Mouse (Mus musculus) heart, embryonic 16.5 days (tissue): ENCODE data around the gene Tmem209. TPM values are rescaled to one million over a fixed set of nuclear protein-coding genes. Genes with fewer than 3 reads are reported as not detected.

Experiments
- ATAC-seq: fragments of 200-750 bp; cut with Nextera tagmentation; replicated peaks from 2 replicates; pipeline ENCODE4 v1.8.0; 2017; ENCODE audit warnings: moderate number of reproducible peaks; ENCODE audit not compliant: insufficient read depth, low FRiP score; ENCODE audit errors: extremely low read depth
- H3K27ac ChIP-seq: fragments of 300-500 bp; sonication (generic); 2 replicates; pipeline ENCODE4 v1.5.1; 2014; ENCODE audit warnings: mild to moderate bottlenecking, low read length, control low read depth, moderate library complexity
- H3K27me3 ChIP-seq: fragments of 300-500 bp; sonication (generic); 2 replicates; pipeline ENCODE4 v1.6.1; 2014; ENCODE audit warnings: low read length, mixed read lengths; ENCODE audit not compliant: control insufficient read depth, insufficient read depth
- H3K36me3 ChIP-seq: fragments of 300-500 bp; sonication (generic); 2 replicates; pipeline ENCODE4 v1.6.1; 2014; ENCODE audit not compliant: control insufficient read depth, insufficient read depth
- H3K4me1 ChIP-seq: fragments of 300-500 bp; sonication (generic); 2 replicates; pipeline ENCODE4 v1.6.1; 2014; ENCODE audit warnings: low read length, mixed read lengths; ENCODE audit not compliant: control insufficient read depth, insufficient read depth
- H3K4me2 ChIP-seq: fragments of 300-500 bp; sonication (generic); 2 replicates; pipeline ENCODE4 v1.6.1; 2014; ENCODE audit warnings: low read depth, mild to moderate bottlenecking, control low read depth, low read length
- H3K4me3 ChIP-seq: fragments of 300-500 bp; sonication (generic); 2 replicates; pipeline ENCODE4 v1.5.1; 2014; ENCODE audit warnings: mild to moderate bottlenecking, control low read depth, low read length
- H3K9ac ChIP-seq: fragments of 300-500 bp; sonication (generic); 2 replicates; pipeline ENCODE4 v1.6.1; 2014; ENCODE audit warnings: low read length, control low read depth
- H3K9me3 ChIP-seq: fragments of 300-500 bp; sonication (generic); replicated peaks from 2 replicates; pipeline ENCODE4 v1.6.1; 2016; ENCODE audit warnings: low read length; ENCODE audit not compliant: control insufficient read depth
- WGBS: fragments of 180-500 bp; shearing (Covaris S2); extraction: QIAGEN DNeasy Blood & Tissue Kit; methylation state at CpG from one replicate; pipeline ENCODE4 v1.1.7; 2014; 5-methylcytosine and 5-hydroxymethylcytosine counted together
- polyA plus RNA-seq: library from polyadenylated mRNA; unstranded; fragments of >200 nt; fragmentation: Nextera tagmentation; extraction: Ambion mirVana; gene quantifications from 2 replicates; pipeline ENCODE4 v1.2.1, GENCODE M21; 2015

The Tmem209 gene
- polyA plus RNA-seq, 1 experiment from 2014 or later = 27.6 TPM

DNA sequence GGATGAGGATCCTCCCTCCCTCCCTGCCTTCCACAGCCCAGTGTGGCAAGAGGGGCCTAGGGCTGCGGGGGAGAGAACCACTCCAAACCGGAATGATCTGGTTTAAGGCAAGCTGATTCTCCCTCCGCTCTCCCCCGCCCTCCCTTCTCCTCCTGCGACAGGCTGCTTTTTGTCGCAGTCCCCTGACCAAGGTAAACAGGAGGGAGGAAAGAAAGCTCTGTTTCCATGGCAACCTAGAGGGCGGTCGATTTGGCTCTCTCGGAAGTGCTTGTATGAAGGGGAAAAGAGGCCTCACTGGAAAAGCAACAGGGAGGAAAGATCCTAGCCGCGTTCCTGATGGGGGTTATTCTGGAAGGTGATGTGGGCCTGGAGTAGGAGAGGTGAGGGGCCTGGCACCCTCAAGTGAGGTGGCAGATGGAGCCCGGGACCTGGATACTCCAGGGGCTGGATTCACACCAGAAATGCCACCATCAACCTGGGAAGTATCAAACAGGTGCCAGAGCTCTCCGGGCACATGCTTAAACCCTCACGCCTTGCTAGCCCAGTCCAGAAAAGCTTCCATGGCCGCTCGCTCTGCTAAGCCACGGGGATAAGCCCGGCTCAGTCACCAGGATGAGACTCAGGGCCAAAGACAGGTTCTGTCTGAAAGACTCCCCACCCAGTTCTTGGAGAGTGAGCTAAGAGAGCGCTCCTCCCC lies 48.7 kb downstream of the Tmem209 start:
- Histone ChIP-seq H3K4me1 (peaks cover 28% of the 10 kb centered on the region), H3K9ac (peak overlapping the region; percentile 76), H3K27me3 (no peaks in the 10 kb centered on the region), H3K4me3 (no peak overlapping the region), H3K4me2 (peak overlapping the region; percentile 39), H3K27ac (peak overlapping the region; percentile 60), H3K9me3 (no peaks in the 10 kb centered on the region), H3K36me3 (no peaks in the 10 kb centered on the region)
- WGBS = 35% methylated on average over 17 of the region's 19 CpGs
- ATAC-seq = peak; percentile 72

DNA sequence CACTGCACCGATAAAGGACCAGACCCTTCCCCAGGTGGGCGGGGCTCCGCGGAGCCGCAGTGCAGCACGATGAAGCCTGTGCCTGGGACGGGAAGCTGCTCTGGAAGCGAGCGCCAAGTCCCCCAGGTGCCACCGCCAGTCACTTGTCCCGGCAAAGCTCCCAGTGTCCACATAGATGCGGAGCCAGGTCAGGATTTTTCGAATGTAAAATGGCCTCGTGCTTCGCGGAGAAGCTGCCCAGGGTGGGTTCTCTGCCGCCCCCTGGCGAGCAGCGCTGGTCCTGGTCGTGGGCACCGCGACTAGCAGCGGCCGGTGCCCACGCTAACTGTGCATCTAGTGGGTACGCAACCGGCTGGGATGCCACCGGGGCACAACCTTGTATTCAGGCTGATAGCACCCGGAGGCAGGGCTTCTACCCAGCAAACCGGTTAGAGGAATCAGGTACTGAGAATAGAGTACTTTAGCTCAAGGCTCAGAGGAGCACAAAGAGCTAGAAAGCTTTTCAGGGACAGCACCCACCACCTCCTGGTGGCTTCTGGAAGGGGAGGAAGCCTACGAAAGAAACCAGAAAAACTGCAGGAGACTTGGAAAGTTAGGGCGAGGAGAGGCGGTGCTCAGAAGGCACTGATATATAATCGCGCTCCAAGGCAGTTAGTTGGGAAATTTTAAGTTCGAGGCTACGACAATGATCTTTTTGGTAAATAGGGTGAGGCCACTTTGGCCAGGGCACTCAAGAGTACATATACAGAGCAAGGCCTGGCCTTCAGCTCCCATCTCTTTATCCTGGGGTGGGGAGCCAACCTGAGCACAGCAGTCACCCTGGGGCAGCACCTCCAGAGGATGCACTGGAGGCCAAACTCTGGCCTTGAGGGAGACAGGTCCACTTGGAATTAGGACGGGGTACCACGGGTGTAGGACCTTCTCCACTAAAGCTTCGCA lies 49.5 kb downstream of the Tmem209 start:
- peak overlapping the region; percentile 76 for H3K9ac ChIP-seq

DNA sequence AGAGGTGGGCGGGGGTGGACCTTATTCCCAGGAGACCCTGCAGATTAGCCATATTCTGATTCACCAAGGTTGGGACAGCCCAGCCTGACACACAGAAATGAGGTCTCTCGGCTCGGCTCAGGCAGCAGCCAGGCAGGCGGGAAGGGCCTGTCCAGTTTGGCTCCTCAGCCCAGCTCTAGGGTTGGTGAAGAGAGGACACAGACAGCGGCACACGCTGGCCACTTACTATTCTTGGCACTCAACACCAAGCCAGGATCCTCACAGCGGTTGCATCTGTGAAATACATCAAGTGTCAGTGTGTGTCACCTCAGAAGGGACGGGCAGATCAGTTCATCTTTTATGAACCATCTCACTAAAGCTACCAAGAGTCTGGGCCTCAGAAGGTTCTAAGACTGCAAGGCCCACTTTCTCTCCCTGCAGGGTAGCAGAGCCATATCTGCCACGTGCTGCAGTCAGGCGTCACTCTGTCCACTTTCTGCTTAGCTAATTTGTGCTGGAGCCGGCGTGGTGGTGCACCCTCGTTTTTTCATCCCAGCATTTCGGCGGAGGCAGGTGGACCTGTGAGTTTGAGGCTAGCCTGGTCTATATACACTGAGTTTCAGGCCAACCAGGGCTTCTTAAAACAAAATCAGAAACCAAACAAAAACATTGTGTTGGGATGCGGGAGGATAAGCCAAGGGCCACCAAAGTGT lies 50.4 kb downstream of the Tmem209 start:
- Histone ChIP-seq H3K4me1 (peaks cover 28% of the 10 kb centered on the region), H3K4me2 (peak overlapping the region; percentile 78), H3K9ac (peak overlapping the region; percentile 76), H3K4me3 (peak overlapping the region; percentile 55), H3K27ac (peak overlapping the region; percentile 34), H3K27me3 (no peaks in the 10 kb centered on the region), H3K9me3 (no peaks in the 10 kb centered on the region), H3K36me3 (peaks cover 5% of the 10 kb centered on the region; the same call in 1 of the 2 replicates)
- no peak for ATAC-seq
- WGBS = 52% methylated on average over 16 of the region's 16 CpGs

More for the DNA sequence above, 49.5 kb downstream of the Tmem209 start:
- H3K9me3 ChIP-seq = no peaks in the 10 kb centered on the region
- 0 out of 2 replicates have a peak, but pooled peaks have one; percentile 11 for ATAC-seq
- H3K36me3 ChIP-seq = peaks cover 5% of the 10 kb centered on the region; the same call in 1 of the 2 replicates
- H3K4me3 ChIP-seq = peak overlapping the region; percentile 55
- H3K27me3 ChIP-seq = no peaks in the 10 kb centered on the region
- peak overlapping the region; percentile 44 for H3K27ac ChIP-seq
- 9% methylated on average over 40 of the region's 40 CpGs for WGBS
- H3K4me1 ChIP-seq = peaks cover 28% of the 10 kb centered on the region
- peak overlapping the region; percentile 78 for H3K4me2 ChIP-seq

DNA sequence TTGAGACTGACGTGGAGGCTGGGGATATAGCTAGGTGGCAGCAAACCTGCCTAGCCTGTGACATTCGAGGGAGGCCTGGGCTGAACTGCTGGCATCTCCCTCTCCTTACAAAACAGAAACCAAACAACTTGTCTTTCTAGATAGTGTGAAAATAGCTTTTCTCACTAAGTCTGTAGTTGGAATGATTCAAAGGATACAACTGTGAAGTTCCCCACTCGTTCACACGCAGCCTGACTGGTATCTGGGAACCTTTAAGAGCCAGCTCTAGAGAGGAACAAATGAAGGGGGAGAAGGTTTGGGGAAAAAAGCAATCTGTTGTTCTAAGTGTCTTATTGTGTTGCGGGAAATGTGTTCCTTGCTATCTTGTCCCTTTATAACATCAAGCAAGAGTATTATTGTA lies 51.0 kb downstream of the Tmem209 start:
- Histone ChIP-seq H3K9me3 (no peaks in the 10 kb centered on the region), H3K36me3 (peaks cover 5% of the 10 kb centered on the region; the same call in 1 of the 2 replicates), H3K4me1 (peaks cover 28% of the 10 kb centered on the region), H3K4me3 (no peak overlapping the region), H3K27ac (peak overlapping the region; percentile 34; the same call in 1 of the 2 replicates), H3K27me3 (no peaks in the 10 kb centered on the region), H3K9ac (no peak overlapping the region), H3K4me2 (no peak overlapping the region)
- WGBS = 81% methylated on average over 5 of the region's 5 CpGs
- ATAC-seq = no peak

DNA sequence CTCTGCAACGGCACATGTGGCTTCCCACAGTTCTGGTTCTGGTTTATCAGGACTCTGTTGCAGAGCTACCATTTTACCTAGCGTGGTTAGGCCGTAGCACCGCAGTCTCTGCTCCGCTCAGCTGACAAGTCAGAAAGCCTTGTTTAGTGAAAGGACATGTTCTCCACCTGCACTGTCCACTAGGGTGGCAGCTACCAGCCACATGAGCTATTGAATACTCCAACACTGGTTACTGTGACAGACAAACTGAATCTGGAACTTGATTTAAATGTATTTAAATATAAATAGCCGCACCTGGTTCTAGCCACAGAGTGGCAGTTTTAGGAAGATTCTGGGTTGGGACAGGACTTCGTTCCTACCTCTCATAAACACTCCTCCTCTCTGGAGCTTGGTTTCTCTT lies 52.6 kb downstream of the Tmem209 start:
- Histone ChIP-seq H3K9ac (no peak overlapping the region), H3K36me3 (peaks cover 15% of the 10 kb centered on the region; the same call in 1 of the 2 replicates), H3K27ac (no peak overlapping the region), H3K27me3 (no peaks in the 10 kb centered on the region), H3K4me3 (no peak overlapping the region), H3K4me2 (no peak overlapping the region), H3K9me3 (no peaks in the 10 kb centered on the region), H3K4me1 (peaks cover 19% of the 10 kb centered on the region)
- 94% methylated on average over 7 of the region's 7 CpGs for WGBS
- no peak for ATAC-seq

DNA sequence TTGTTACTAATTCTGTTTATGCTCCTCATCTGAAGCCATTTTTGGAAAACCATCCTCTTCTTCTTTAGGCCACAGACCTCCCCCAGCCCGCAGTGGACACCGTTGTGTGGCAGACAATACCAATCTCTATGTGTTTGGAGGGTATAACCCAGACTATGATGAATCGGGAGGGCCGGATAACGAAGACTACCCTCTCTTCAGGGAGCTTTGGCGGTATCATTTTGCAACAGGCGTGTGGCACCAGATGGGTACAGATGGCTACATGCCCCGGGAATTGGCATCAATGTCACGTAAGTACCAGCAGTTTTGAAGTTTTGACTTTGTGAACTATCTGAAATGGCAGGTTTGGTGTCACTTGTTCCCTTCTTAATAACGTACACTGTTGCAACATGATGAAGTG lies 70.0 kb downstream of the Tmem209 start:
- Histone ChIP-seq H3K27me3 (no peaks in the 10 kb centered on the region), H3K4me3 (no peak overlapping the region), H3K36me3 (peaks cover 32% of the 10 kb centered on the region), H3K9ac (no peak overlapping the region), H3K27ac (no peak overlapping the region), H3K4me2 (no peak overlapping the region), H3K4me1 (no peaks in the 10 kb centered on the region), H3K9me3 (no peaks in the 10 kb centered on the region)
- 97% methylated on average over 10 of the region's 10 CpGs for WGBS
- no peak for ATAC-seq

DNA sequence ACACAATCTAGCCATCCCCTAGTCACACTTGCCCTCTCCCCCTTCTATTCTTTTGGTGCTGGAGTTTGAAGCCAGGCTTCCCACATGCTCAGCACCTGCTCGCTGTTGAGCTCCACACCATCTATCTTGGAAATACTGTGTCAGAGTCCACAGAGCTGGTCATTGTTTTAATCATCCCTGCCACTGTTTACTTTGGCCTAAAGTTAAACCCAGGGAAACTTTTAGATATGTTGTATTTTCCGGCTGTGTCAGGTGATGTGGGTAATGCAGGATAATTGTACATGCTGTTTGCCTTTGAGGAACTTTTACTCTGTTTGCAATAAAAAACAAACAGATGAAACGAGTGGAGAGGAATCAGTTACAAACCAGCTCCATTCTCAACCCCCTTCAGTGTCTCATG lies 72.5 kb downstream of the Tmem209 start:
- Histone ChIP-seq H3K4me2 (no peak overlapping the region), H3K36me3 (peaks cover 22% of the 10 kb centered on the region), H3K4me3 (no peak overlapping the region), H3K9me3 (no peaks in the 10 kb centered on the region), H3K27me3 (no peaks in the 10 kb centered on the region), H3K4me1 (peaks cover 8% of the 10 kb centered on the region; the same call in 1 of the 2 replicates), H3K27ac (no peak overlapping the region), H3K9ac (no peak overlapping the region)
- 60% methylated on average over 3 of the region's 3 CpGs for WGBS
- no peak for ATAC-seq

DNA sequence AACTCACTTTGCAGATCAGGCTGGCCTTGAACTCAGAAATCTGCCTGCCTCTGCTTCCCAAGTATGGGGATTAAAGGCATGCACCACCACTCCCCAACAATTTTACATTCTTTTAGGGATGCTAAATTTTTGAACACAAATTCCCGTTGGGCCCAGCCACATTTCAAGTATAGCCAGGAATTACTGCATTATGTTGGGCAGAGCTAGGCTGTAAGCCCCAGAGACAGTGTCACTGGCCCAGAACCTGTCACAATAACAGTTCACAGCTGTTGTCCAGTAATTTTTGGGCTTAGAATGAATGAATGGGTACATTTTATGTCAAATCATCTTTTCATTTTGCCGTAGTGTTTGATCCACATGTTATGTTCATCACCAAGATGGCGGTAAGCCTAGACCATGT lies 73.1 kb downstream of the Tmem209 start:
- no peak overlapping the region for H3K4me3 ChIP-seq
- H3K4me1 ChIP-seq = peaks cover 8% of the 10 kb centered on the region; the same call in 1 of the 2 replicates
- no peak for ATAC-seq
- H3K9ac ChIP-seq = no peak overlapping the region
- H3K27ac ChIP-seq = no peak overlapping the region
- H3K4me2 ChIP-seq = no peak overlapping the region
- H3K36me3 ChIP-seq = peaks cover 16% of the 10 kb centered on the region
- H3K9me3 ChIP-seq = no peaks in the 10 kb centered on the region
- WGBS = 91% methylated on average over 3 of the region's 3 CpGs
- no peaks in the 10 kb centered on the region for H3K27me3 ChIP-seq
